Mouse (Mus musculus): ENCODE results near the gene Irx4.

GRCm38 (mm10) chr13:73277797-73278196 is 17.5 kb downstream of the Irx4 start:
- no peak for TF ChIP-seq GATA1 (IDR thresholded peaks at IDR 0.05; ENCODE audit: borderline replicate concordance, low read length)
- TF ChIP-seq FLI1 (IDR thresholded peaks at IDR 0.05; ENCODE audit: low read length): no peak

Measured in megakaryocyte, embryonic 14.5 days (primary cell).